Mouse (Mus musculus): ENCODE results near the gene Odf4. TPM values are rescaled to one million over a fixed set of nuclear protein-coding genes. Genes with fewer than 3 reads are reported as not detected.
"Not testable (repeated sequence)": the region's sequence is repeated elsewhere in the genome, so short reads cannot be mapped to it uniquely, and the experiment has no call there.

The Odf4 gene
- polyA plus RNA-seq, 1 experiment from 2014 or later, result not detected

DNA sequence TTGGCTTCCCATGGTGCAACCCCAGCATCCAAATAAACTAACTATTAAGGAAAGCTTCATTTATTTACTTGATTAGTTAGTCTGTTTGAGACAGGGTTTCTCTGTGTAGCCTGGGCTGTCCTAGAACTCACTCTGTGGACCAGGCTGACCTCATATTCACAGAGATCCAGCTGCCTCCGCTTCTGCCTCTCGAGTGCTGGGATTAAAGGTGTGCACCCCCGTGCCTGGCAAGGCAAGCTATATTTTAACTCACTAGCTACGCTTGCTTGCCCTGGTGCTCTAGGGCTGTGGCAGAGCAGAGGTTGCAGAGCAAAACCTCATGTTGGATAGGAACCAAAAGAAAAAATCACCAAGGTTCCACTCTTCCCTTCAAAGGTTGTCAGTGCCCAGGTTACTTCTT, 13.6 kb upstream of the Odf4 start:
- no peaks in the 10 kb centered on the region for H3K36me3 ChIP-seq (ENCODE audit: control insufficient read depth, insufficient read depth)
- peaks cover 10% of the 10 kb centered on the region for H3K4me1 ChIP-seq (ENCODE audit: control insufficient read depth, low read depth, low read length)
- no peaks in the 10 kb centered on the region for H3K27me3 ChIP-seq (ENCODE audit: control insufficient read depth, insufficient read depth, low read depth, low read length)
- no peak overlapping the region for H3K27ac ChIP-seq (ENCODE audit: low read length)
- WGBS (ENCODE audit: insufficient replicate concordance), result 59% methylated on average over 4 of the region's 4 CpGs
- H3K4me3 ChIP-seq (ENCODE audit: low read depth, low read length), result no peak overlapping the region
- ATAC-seq (ENCODE audit: low read depth), result no peak
- peak overlapping the region; percentile 57 for H3K9ac ChIP-seq (ENCODE audit: low read depth, low read length)
- H3K9me3 ChIP-seq (replicated peaks; ENCODE audit: control insufficient read depth, low read length), result no peaks in the 10 kb centered on the region
- peak overlapping the region; percentile 69 for H3K4me2 ChIP-seq (ENCODE audit: low read depth, low read length)

DNA sequence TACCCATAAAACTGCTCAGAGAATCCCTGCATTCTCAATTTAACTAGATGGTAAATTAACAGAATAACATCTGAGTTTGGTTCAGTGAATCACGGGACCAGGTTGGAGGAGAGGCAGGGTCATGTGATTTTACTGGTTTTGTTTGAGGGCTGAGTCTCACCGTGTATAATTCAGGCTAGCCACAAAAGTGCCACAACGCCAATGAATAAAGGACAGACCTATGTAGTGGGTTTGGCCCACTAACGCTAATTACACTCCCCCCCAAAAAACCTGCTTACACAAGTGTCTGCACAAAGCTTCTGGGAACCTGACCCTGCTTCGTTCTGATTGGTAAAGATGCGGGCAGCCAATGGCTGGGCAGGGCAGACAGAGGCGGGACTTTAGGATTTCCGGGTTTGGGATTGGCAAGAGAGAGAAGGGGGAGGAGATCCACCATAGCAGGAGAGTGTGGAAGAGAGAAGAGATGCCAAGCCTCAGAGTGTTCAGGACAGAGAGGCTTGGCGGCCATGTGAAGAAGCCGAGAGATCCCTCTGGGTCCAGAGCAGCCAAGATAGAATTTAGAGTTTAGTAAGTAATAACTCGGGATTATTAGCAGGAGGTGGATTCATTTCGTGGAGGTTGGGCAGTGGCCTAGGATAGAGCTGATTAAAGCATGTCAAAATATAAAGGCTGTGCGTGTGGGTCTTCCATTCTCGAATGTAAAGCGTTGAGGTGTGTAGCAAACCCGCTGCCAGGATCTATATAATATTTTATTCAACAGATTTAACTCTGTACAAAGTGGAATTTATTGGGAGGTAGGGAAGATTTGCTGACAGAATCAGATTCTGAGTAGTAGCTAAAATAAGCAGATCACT, 12.8 kb upstream of the Odf4 start:
- peak overlapping the region; percentile 69 for H3K4me2 ChIP-seq (ENCODE audit: low read depth, low read length)
- peaks cover 10% of the 10 kb centered on the region for H3K4me1 ChIP-seq (ENCODE audit: control insufficient read depth, low read depth, low read length)
- no peaks in the 10 kb centered on the region for H3K36me3 ChIP-seq (ENCODE audit: control insufficient read depth, insufficient read depth)
- no peaks in the 10 kb centered on the region for H3K27me3 ChIP-seq (ENCODE audit: control insufficient read depth, insufficient read depth, low read depth, low read length)
- H3K9me3 ChIP-seq (replicated peaks; ENCODE audit: control insufficient read depth, low read length), result no peaks in the 10 kb centered on the region
- 2% methylated on average over 16 of the region's 16 CpGs for WGBS (ENCODE audit: insufficient replicate concordance)
- H3K9ac ChIP-seq (ENCODE audit: low read depth, low read length), result peak overlapping the region; percentile 57
- peak overlapping the region; percentile 59 for H3K4me3 ChIP-seq (ENCODE audit: low read depth, low read length)
- no peak overlapping the region for H3K27ac ChIP-seq (ENCODE audit: low read length)
- peak; percentile 99 for ATAC-seq (ENCODE audit: low read depth)

DNA sequence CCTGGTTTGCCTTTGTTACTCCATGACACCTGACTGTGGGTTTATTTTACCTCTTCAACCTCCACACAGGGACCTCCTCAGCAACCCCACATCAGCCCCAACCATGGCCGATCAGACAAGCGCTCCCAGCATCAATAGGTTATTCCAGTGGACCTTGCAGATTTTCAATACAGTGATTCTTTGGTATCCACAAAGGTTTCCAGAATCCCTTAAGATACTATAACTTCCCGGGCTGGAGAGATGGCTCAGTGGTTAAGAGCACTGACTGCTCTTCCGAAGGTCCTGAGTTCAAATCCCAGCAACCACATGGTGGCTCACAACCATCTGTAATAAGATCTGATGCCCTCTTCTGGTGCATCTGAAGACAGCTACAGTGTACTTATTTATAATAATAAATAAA, 10.1 kb upstream of the Odf4 start:
- not testable (repeated sequence) for H3K27me3 ChIP-seq (ENCODE audit: control insufficient read depth, insufficient read depth, low read depth, low read length); ATAC-seq (ENCODE audit: low read depth); H3K36me3 ChIP-seq (ENCODE audit: control insufficient read depth, insufficient read depth); H3K9me3 ChIP-seq (replicated peaks; ENCODE audit: control insufficient read depth, low read length); H3K9ac ChIP-seq (ENCODE audit: low read depth, low read length); H3K27ac ChIP-seq (ENCODE audit: low read length); H3K4me3 ChIP-seq (ENCODE audit: low read depth, low read length); H3K4me2 ChIP-seq (ENCODE audit: low read depth, low read length)
- 71% methylated on average over 4 of the region's 4 CpGs for WGBS (ENCODE audit: insufficient replicate concordance)
- peaks cover 10% of the 10 kb centered on the region for H3K4me1 ChIP-seq (ENCODE audit: control insufficient read depth, low read depth, low read length)

DNA sequence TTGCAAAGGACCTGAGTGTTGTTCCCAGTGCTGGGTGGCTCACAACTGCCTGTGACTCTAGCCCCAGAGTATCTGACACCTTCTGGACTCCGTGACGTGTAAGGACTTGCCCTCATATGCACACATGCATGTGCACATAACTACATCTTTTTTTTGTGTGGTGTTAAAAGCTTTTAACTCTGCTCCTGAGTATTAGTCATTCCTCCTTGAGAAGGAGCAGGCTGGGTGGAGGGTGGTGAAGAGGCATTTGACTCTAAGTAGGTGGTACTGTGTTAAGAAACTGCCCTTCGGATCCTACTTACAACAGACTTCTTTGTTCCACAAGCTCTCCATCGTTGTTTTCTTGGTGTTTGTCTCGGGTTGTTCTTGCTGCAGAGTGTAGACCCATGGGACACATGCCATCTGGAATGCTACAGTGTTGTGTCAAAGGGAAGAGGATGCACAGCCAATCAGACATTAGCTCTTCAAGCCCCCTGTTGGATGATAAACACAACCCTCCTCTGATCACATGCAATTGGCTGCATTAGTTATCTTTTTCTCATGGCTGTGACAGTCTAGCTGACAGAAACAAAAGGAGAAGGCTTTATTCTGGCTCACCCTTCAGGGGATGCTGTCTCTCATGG, 7.1 kb upstream of the Odf4 start:
- ATAC-seq (ENCODE audit: low read depth), result no peak
- Histone ChIP-seq H3K4me1 (ENCODE audit: control insufficient read depth, low read depth, low read length) (no peaks in the 10 kb centered on the region), H3K4me2 (ENCODE audit: low read depth, low read length) (no peak overlapping the region), H3K27me3 (ENCODE audit: control insufficient read depth, insufficient read depth, low read depth, low read length) (no peaks in the 10 kb centered on the region), H3K9me3 (replicated peaks; ENCODE audit: control insufficient read depth, low read length) (no peaks in the 10 kb centered on the region), H3K27ac (ENCODE audit: low read length) (no peak overlapping the region), H3K36me3 (ENCODE audit: control insufficient read depth, insufficient read depth) (no peaks in the 10 kb centered on the region), H3K9ac (ENCODE audit: low read depth, low read length) (no peak overlapping the region), H3K4me3 (ENCODE audit: low read depth, low read length) (no peak overlapping the region)
- WGBS (ENCODE audit: insufficient replicate concordance), result 63% methylated on average over 5 of the region's 5 CpGs

DNA sequence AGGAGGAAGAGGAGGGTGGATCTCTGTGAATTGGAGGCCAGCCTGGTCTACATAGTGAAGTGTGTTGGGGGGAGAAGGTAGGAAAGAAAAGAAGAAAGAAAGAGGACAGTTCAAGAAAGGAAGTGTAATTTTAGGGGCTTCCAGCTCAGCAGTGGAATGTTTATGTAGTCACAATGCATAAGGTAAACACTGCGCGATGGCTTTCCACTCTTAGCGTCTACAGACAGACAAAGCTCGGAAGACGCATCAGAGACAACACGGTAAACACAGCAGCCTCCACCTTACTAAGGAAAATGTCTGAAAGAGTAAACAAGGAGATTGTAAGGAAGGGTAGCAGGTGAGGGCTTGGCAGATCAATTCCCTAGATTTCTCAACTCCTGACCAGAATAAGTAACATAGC, 3.1 kb upstream of the Odf4 start:
- Histone ChIP-seq H3K9ac (ENCODE audit: low read depth, low read length) (no peak overlapping the region), H3K4me3 (ENCODE audit: low read depth, low read length) (no peak overlapping the region), H3K9me3 (replicated peaks; ENCODE audit: control insufficient read depth, low read length) (no peaks in the 10 kb centered on the region), H3K36me3 (ENCODE audit: control insufficient read depth, insufficient read depth) (no peaks in the 10 kb centered on the region), H3K4me2 (ENCODE audit: low read depth, low read length) (no peak overlapping the region), H3K27me3 (ENCODE audit: control insufficient read depth, insufficient read depth, low read depth, low read length) (no peaks in the 10 kb centered on the region), H3K4me1 (ENCODE audit: control insufficient read depth, low read depth, low read length) (no peaks in the 10 kb centered on the region), H3K27ac (ENCODE audit: low read length) (no peak overlapping the region)
- WGBS (ENCODE audit: insufficient replicate concordance), result 49% methylated on average over 6 of the region's 6 CpGs
- no peak for ATAC-seq (ENCODE audit: low read depth)

DNA sequence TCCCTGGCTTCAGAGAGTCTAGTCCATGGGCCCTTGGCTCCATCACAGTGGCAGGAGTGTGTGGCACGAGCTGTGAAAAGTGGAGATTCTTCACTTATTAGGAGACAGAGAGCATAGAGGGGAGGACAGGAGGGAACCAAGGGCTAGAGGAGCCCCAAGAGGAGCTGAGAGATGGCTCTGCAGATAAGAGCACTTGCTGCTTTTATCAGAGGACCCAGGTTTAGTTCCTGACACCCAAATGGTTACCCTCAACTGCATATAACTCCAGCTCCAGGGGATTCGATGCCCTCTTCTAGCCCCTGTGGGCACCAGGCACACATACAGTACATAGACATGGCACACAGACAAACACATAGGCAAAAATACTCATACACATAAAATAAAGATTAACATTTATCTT, 2.1 kb downstream of the Odf4 start:
- H3K4me3 ChIP-seq (ENCODE audit: low read depth, low read length), result no peak overlapping the region
- H3K4me2 ChIP-seq (ENCODE audit: low read depth, low read length), result no peak overlapping the region
- no peaks in the 10 kb centered on the region for H3K9me3 ChIP-seq (replicated peaks; ENCODE audit: control insufficient read depth, low read length)
- no peak for ATAC-seq (ENCODE audit: low read depth)
- no peaks in the 10 kb centered on the region for H3K36me3 ChIP-seq (ENCODE audit: control insufficient read depth, insufficient read depth)
- no peaks in the 10 kb centered on the region for H3K27me3 ChIP-seq (ENCODE audit: control insufficient read depth, insufficient read depth, low read depth, low read length)
- WGBS (ENCODE audit: insufficient replicate concordance), result 44% methylated on average over 2 of the region's 2 CpGs
- H3K4me1 ChIP-seq (ENCODE audit: control insufficient read depth, low read depth, low read length), result no peaks in the 10 kb centered on the region
- H3K9ac ChIP-seq (ENCODE audit: low read depth, low read length), result no peak overlapping the region
- H3K27ac ChIP-seq (ENCODE audit: low read length), result no peak overlapping the region

DNA sequence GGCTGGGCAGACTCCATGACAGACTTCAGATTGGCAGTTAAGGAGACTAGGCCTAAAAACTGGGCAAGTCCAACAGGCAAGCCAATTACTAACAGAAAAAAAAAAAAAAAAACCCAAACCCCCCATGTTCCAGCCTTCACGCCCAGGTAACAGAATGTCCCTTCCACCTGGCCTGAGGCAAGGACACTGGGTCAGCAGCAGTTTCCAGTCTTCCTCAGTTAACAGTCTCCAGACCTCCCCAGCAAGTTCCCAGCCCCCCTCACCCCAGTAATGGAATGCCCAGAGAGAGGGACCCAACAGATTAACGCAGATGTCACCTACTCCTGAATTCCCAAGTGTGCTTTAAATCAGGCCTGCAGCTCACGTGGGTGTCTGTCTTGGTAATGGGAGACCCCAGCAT, 3.7 kb downstream of the Odf4 start:
- Histone ChIP-seq H3K36me3 (ENCODE audit: control insufficient read depth, insufficient read depth) (no peaks in the 10 kb centered on the region), H3K27ac (ENCODE audit: low read length) (no peak overlapping the region), H3K4me1 (ENCODE audit: control insufficient read depth, low read depth, low read length) (no peaks in the 10 kb centered on the region), H3K27me3 (ENCODE audit: control insufficient read depth, insufficient read depth, low read depth, low read length) (no peaks in the 10 kb centered on the region), H3K9me3 (replicated peaks; ENCODE audit: control insufficient read depth, low read length) (no peaks in the 10 kb centered on the region), H3K4me3 (ENCODE audit: low read depth, low read length) (no peak overlapping the region), H3K9ac (ENCODE audit: low read depth, low read length) (no peak overlapping the region), H3K4me2 (ENCODE audit: low read depth, low read length) (no peak overlapping the region)
- WGBS (ENCODE audit: insufficient replicate concordance), result 53% methylated on average over 3 of the region's 3 CpGs
- ATAC-seq (ENCODE audit: low read depth), result no peak

DNA sequence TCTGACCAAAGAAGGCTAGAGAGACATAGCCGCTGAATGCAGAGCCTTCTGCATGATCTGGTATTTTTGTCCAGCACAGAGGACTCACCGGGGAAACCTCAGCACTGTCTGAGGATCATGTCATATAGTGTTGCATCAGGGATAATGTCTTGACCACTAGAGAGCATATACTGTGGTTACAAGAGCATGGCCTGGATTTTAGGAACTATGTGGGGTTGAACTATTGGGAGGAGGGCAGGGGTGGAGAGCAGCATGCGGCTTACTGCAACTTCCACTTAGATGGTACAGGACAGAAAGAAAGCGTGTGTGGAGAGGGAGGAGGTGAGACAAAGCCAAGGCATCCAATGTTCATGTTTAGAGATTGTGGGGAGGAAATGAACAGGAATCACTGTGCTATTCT, 12.3 kb downstream of the Odf4 start:
- no peak overlapping the region for H3K4me3 ChIP-seq (ENCODE audit: low read depth, low read length)
- no peak overlapping the region for H3K9ac ChIP-seq (ENCODE audit: low read depth, low read length)
- no peak overlapping the region for H3K27ac ChIP-seq (ENCODE audit: low read length)
- H3K36me3 ChIP-seq (ENCODE audit: control insufficient read depth, insufficient read depth), result no peaks in the 10 kb centered on the region
- H3K9me3 ChIP-seq (replicated peaks; ENCODE audit: control insufficient read depth, low read length), result no peaks in the 10 kb centered on the region
- H3K4me2 ChIP-seq (ENCODE audit: low read depth, low read length), result no peak overlapping the region
- H3K4me1 ChIP-seq (ENCODE audit: control insufficient read depth, low read depth, low read length), result no peaks in the 10 kb centered on the region
- peaks cover 10% of the 10 kb centered on the region for H3K27me3 ChIP-seq (ENCODE audit: control insufficient read depth, insufficient read depth, low read depth, low read length)
- 60% methylated on average over 4 of the region's 4 CpGs for WGBS (ENCODE audit: insufficient replicate concordance)
- ATAC-seq (ENCODE audit: low read depth), result no peak

DNA sequence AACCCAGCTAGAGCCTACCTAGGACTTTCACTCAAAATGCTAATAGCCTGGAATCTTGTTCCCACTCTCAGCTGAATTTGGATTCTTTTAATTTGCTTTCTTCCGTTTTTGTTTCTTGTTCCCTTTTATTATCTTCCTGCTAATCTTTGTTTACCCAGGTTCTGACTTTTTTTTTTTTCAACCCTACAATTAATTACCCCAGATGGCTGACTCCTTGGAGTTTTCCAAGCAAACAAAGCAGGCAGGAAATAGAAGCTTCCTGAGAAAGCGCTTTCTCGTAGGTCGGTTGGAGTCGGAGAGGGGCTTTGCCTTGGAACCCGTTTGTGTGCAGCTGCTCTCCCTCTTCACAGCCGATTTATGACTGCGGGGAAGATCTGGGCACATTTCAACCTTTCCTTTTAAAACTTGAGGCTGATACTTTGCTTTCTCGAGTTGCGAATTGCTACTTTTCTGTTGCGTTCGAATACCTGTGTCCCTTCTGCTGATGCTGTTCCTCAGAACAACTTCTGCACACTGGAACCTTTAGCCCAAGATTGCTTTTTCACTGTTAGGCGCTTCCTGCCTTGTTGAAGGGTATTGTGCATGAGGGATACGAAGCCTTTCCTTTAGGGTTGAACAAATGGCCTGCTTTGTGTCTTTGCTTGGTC, 15.2 kb downstream of the Odf4 start:
- H3K4me2 ChIP-seq (ENCODE audit: low read depth, low read length), result no peak overlapping the region
- no peaks in the 10 kb centered on the region for H3K9me3 ChIP-seq (replicated peaks; ENCODE audit: control insufficient read depth, low read length)
- no peaks in the 10 kb centered on the region for H3K4me1 ChIP-seq (ENCODE audit: control insufficient read depth, low read depth, low read length)
- H3K9ac ChIP-seq (ENCODE audit: low read depth, low read length), result no peak overlapping the region
- no peak for ATAC-seq (ENCODE audit: low read depth)
- H3K27me3 ChIP-seq (ENCODE audit: control insufficient read depth, insufficient read depth, low read depth, low read length), result peaks cover 10% of the 10 kb centered on the region
- no peak overlapping the region for H3K4me3 ChIP-seq (ENCODE audit: low read depth, low read length)
- 15% methylated on average over 14 of the region's 14 CpGs for WGBS (ENCODE audit: insufficient replicate concordance)
- H3K27ac ChIP-seq (ENCODE audit: low read length), result no peak overlapping the region
- H3K36me3 ChIP-seq (ENCODE audit: control insufficient read depth, insufficient read depth), result no peaks in the 10 kb centered on the region
